Mouse (Mus musculus): ENCODE measurements around the gene Apoa5. TPM values are rescaled to one million over a fixed set of nuclear protein-coding genes. Genes with fewer than 3 reads are reported as not detected.
"Not testable (repeated sequence)": the region's sequence is repeated elsewhere in the genome, so short reads cannot be mapped to it uniquely, and the experiment has no call there.

The Apoa5 gene
- polyA plus RNA-seq, 1 experiment: not detected

DNA sequence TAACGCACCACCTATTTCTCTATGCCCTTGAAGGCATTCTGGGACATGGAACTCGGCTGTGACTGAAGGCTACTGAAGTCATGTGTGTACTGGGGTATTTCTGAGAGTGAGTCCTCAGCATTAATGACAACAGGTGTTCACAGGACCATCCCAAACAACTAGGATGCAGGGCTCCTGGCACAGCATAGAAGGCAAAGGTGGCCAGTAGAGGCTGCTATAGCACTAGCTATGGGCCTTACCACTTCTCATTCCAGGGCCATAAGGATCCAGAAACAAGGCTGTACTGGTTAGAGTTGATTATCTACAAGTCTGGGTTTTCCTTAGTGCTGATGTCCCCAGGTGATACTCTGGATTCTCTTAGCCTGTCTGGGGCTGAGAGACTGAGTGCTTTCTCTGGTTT lies 46.5 kb downstream of the Apoa5 start:
- no peak for TF ChIP-seq GATA1 (IDR thresholded peaks at IDR 0.05; ENCODE audit: low read length)

DNA sequence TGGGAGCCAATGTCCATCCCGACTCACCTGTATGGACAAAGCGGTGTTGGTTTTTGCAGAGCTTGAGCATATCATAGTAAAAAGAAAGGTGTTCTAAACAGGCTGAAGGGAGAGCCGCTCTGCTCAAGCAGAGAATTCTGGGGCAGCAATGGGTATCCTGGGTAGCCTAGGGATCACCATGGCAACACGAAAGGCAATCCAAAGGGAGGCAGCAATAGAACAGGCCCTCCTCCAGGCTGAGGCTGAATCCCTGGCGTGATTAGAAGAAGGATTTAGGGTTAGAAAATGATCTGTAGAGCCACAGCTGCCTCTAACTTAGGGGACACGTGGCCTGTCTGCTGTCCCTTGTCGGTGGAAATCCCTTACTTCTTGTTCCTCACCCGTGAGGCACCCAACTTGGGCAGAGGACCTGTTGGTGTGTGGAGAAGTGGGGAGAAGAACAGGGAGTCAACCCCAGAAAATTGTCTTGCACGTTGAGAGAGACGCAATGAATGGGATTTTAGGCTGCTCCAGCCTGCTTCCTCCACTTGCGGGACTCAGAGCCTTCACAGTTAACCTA lies 47.5 kb downstream of the Apoa5 start:
- no peak for TF ChIP-seq GATA1 (IDR thresholded peaks at IDR 0.05; ENCODE audit: low read length)

DNA sequence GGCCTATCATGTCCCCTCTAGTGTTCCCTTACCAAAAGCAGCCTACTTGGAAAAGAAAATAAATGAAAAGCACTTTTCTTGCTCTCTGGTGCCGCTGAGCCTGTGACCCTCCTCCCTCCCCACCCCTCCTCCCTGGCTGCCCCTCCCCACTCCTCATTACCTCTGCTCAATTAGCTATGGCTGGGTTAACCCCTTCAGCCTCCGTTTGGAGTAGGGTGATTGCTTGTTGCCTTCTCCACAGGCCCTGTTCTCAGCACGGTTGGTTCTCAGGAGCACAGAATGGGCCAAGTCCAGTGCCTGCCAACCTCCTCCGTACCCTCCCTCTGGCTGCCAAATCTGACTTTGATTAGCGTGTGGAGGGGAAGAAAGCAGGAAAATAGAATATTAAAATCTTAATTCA lies 48.0 kb downstream of the Apoa5 start:
- TF ChIP-seq GATA1 (IDR thresholded peaks at IDR 0.05; ENCODE audit: low read length): no peak

DNA sequence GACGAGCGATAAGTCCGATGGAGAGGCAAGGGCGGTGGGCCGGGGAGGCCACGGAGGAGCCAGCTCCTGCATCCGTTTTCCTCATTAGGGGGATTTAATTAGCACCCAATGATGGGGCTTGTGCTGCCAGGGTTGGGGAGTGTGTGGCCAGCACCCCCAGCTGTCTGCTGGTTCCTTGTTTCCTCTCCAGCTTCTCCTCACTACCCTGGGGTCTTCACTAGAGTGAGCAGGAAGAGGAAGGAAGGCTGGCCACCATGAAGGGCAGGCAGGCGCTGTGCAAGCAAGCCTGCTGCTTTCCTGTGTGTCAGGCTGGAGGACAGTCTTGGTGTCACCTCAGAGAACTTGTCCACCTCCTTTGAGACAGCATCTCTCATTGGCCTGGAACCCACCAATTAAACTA lies 48.5 kb downstream of the Apoa5 start:
- TF ChIP-seq GATA1 (IDR thresholded peaks at IDR 0.05; ENCODE audit: low read length): no peak

DNA sequence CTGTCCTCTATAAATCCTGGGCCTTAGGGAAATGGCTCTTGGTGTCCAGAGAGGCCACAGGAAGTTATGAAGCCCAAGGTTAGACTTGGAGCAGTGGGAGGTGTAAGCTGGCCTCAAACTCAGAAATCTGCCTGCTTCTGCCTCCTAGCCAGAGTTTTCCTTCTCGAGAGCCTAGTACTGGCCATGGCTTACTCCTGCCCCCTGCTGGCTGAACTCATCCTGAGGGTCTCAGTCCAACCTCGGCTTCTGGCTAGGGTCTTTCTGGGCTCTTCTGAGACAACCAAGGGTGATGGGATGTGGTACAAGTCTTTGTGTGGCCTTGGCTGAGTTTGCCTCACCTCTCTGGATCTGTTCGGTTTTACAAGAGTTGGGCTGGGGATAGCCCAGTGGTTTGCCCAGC lies 49.5 kb downstream of the Apoa5 start:
- TF ChIP-seq GATA1 (IDR thresholded peaks at IDR 0.05; ENCODE audit: low read length): no peak

DNA sequence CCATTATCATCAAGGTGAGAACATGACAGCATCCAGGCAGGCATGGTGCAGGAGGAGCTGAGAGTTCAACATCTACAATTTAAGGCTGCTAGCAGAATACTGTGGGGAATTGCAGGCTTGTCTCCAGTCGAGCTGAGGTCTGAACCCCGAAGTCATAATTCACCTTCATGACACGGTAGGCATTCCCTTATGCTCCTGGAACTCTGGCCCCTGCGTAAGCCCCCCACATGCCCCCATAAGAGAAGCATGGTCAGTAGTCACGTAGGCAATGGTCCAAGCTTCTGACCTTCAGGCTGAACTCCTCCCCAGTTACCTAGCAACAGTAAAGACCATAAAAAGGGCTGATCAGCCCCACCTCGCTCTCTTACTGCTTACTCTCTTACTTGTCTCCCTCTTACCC lies 51.5 kb downstream of the Apoa5 start, which contains the start of gene 4931429L15Rik:
TSS of gene 4931429L15Rik (minus strand) at position 101 of the 400 bp plus-strand sequence.
- not testable (repeated sequence) for TF ChIP-seq GATA1 (IDR thresholded peaks at IDR 0.05; ENCODE audit: low read length)

DNA sequence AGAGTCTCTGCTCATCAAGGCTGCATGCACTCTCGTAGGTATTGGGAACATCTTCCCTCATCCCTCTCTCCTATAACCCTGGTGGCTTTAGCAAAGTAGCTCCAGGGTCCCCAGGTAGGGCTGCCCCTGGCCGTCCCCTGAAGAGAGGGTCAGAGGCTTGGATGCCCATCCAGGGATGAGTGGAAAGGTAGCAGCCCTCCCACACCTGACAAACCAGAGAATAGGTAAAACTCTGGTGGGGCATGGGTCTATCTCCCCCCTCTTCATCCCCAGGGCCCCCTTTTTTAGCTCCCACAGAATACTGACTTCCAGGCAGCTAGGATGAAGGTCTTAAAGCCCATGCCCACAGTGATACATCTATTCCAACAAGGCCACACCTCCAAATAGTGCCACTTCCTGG lies 52.0 kb downstream of the Apoa5 start:
- TF ChIP-seq GATA1 (IDR thresholded peaks at IDR 0.05; ENCODE audit: low read length): no peak

Other genes with a start within 250 kb of the Apoa5 start
- 0.17 and 0.26 TPM in 2 replicates for gene Apoa1, start 40.1 kb upstream of the Apoa5 start, polyA plus RNA-seq (2012)
- gene Apoc3, start 33.0 kb upstream of the Apoa5 start, polyA plus RNA-seq (2012): not detected in 2 replicates
- gene Apoa4, start 27.9 kb upstream of the Apoa5 start, polyA plus RNA-seq (2012): not detected in 2 replicates
- 36.6 and 47.4 TPM in 2 replicates for gene Zpr1, start 4.4 kb downstream of the Apoa5 start, polyA plus RNA-seq (2012)
- 18.0 and 23.5 TPM in 2 replicates for gene Bud13, start 14.4 kb downstream of the Apoa5 start, polyA plus RNA-seq (2012)
- gene 4931429L15Rik, start 51.4 kb downstream of the Apoa5 start, polyA plus RNA-seq (2012): not detected in 2 replicates